Mouse (Mus musculus) spleen, adult 2 months (tissue): ENCODE data around the gene Ofcc1.

ENCODE experiments used
- CTCF ChIP-seq: fragments of 200-500 bp; IDR thresholded peaks from 2 replicates; pipeline ENCODE4 v1.5.1; 2011; ENCODE audit warnings: mild to moderate bottlenecking, inconsistent platforms; ENCODE audit not compliant: insufficient read depth, insufficient read length, insufficient replicate concordance; ENCODE audit errors: extremely low read depth
- POLR2A ChIP-seq: fragments of 200-500 bp; IDR thresholded peaks from 2 replicates; pipeline ENCODE4 v1.6.1; 2011; ENCODE audit warnings: low read depth, low read length, inconsistent platforms

DNA sequence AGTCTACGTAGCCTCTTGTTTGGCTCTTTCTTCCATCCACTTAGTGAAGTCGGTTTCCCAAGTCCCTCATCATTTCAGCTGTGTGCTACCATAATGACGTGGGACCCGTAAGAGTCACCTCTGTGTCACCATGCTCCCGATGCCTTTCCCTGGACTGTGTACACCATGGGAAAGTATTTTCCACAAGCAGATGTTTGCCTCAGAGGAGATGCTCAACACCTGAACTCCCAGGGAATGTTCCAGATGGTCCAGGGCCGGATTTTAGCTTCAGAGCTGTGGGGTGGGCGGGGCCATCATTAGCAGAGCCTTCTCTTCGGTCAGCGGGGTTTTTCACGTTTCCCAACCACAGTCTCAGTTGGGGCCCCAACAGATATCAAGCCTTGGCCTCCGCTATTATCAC, 5.5 kb upstream of the Ofcc1 start:
- no peak for TF ChIP-seq POLR2A
- no peak for TF ChIP-seq CTCF
